Mouse (Mus musculus) liver, embryonic 13.5 days (tissue): ENCODE measurements around the gene Srpr. TPM values are rescaled to one million over a fixed set of nuclear protein-coding genes. Genes with fewer than 3 reads are reported as not detected.

Experiments used
- ATAC-seq: fragments of 200-750 bp; cut with Nextera tagmentation; 2 replicates; pipeline ENCODE4 v1.8.0; 2017; ENCODE audit warnings: low read depth, mild to moderate bottlenecking, moderate number of reproducible peaks, moderate library complexity
- DNase-seq: peaks from one replicate; pipeline ENCODE4 v3.0.0; 2022
- H3K27ac ChIP-seq: fragments of 300-500 bp; sonication (generic); 2 replicates; pipeline ENCODE4 v1.5.1; 2015; ENCODE audit warnings: moderate library complexity, mild to moderate bottlenecking, inconsistent platforms
- H3K27me3 ChIP-seq: fragments of 300-500 bp; sonication (generic); 2 replicates; pipeline ENCODE4 v1.6.1; 2015; ENCODE audit warnings: mild to moderate bottlenecking, inconsistent platforms
- H3K36me3 ChIP-seq: fragments of 300-500 bp; sonication (generic); 2 replicates; pipeline ENCODE4 v1.6.1; 2015; ENCODE audit warnings: mild to moderate bottlenecking, inconsistent platforms
- H3K4me1 ChIP-seq: fragments of 300-500 bp; sonication (generic); replicated peaks from 2 replicates; pipeline ENCODE4 v1.6.1; 2015; ENCODE audit warnings: inconsistent platforms
- H3K4me2 ChIP-seq: fragments of 300-500 bp; sonication (generic); 2 replicates; pipeline ENCODE4 v1.6.1; 2015; ENCODE audit warnings: inconsistent platforms, mild to moderate bottlenecking, moderate library complexity
- H3K4me3 ChIP-seq: fragments of 300-500 bp; sonication (generic); replicated peaks from 2 replicates; pipeline ENCODE4 v1.5.1; 2015; ENCODE audit warnings: mild to moderate bottlenecking, inconsistent platforms
- H3K9ac ChIP-seq: fragments of 300-500 bp; sonication (generic); 2 replicates; pipeline ENCODE4 v1.6.1; 2015; ENCODE audit warnings: mild to moderate bottlenecking, inconsistent platforms
- H3K9me3 ChIP-seq: fragments of 300-500 bp; sonication (generic); replicated peaks from 2 replicates; pipeline ENCODE4 v1.6.1; 2016; ENCODE audit warnings: inconsistent platforms
- WGBS: fragments of 180-500 bp; shearing (Covaris S2); methylation state at CpG from one replicate; pipeline ENCODE4 v1.1.7; 2015; ENCODE audit not compliant: insufficient replicate concordance; 5-methylcytosine and 5-hydroxymethylcytosine counted together
- polyA plus RNA-seq: library from polyadenylated mRNA; unstranded; fragments of >200 nt; fragmentation: Nextera tagmentation; extraction: Ambion mirVana; gene quantifications from 2 replicates; pipeline ENCODE4 v1.2.1, GENCODE M21; 2015

Srpr gene
- polyA plus RNA-seq, 1 experiment from 2014 or later = 61.6 TPM

DNA sequence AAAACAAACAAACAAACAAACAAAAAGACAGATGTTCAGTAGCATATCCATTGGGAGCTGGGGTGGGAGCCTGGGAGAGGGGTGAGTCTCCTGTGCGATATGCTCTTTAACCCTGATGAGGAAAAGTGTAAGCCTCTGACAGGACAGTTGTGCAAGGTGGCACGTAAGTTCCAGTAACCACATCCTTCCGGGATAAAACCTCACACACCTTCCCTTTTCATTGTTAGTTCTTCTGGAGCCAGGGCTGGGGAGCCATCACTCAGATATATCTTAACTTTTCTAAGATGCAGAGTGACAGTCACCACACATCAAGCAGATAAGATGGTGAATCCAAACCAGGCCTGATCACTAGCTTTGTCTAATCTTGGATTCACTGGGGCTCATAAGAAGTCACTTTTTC, 5.9 kb upstream of the Srpr start:
- H3K9ac ChIP-seq = no peak overlapping the region

GRCm38 (mm10) chr9:35197625-35198024, 2.4 kb upstream of the Srpr start:
- Histone ChIP-seq H3K4me2 (no peak overlapping the region), H3K27ac (no peak overlapping the region), H3K36me3 (no peaks in the 10 kb centered on the region), H3K9me3 (no peaks in the 10 kb centered on the region), H3K27me3 (no peaks in the 10 kb centered on the region), H3K4me3 (no peak overlapping the region), H3K9ac (no peak overlapping the region), H3K4me1 (peaks cover 36% of the 10 kb centered on the region)
- no peak for DNase-seq
- ATAC-seq = no peak
- WGBS = 81% methylated on average over 3 of the region's 3 CpGs

More for the DNA sequence above, 5.9 kb upstream of the Srpr start:
- Histone ChIP-seq H3K4me2 (no peak overlapping the region), H3K27me3 (no peaks in the 10 kb centered on the region), H3K4me1 (peaks cover 8% of the 10 kb centered on the region), H3K36me3 (peaks cover 15% of the 10 kb centered on the region), H3K27ac (no peak overlapping the region), H3K4me3 (no peak overlapping the region), H3K9me3 (no peaks in the 10 kb centered on the region)
- DNase-seq (no peak), ATAC-seq (no peak)
- whole genome bisulfite sequencing = 61% methylated on average over 3 of the region's 3 CpGs

GRCm38 (mm10) chr9:35198351-35198750, 1.6 kb upstream of the Srpr start:
- Histone ChIP-seq H3K36me3 (no peaks in the 10 kb centered on the region), H3K9ac (0 out of 2 replicates have a peak overlapping the region, but pooled peaks have one; percentile 84), H3K9me3 (no peaks in the 10 kb centered on the region), H3K27ac (0 out of 2 replicates have a peak overlapping the region, but pooled peaks have one; percentile 11), H3K4me2 (peak overlapping the region; percentile 88), H3K27me3 (no peaks in the 10 kb centered on the region), H3K4me1 (peaks cover 43% of the 10 kb centered on the region), H3K4me3 (no peak overlapping the region)
- ATAC-seq (no peak), DNase-seq (no peak)
- WGBS = 79% methylated on average over 10 of the region's 10 CpGs

DNA sequence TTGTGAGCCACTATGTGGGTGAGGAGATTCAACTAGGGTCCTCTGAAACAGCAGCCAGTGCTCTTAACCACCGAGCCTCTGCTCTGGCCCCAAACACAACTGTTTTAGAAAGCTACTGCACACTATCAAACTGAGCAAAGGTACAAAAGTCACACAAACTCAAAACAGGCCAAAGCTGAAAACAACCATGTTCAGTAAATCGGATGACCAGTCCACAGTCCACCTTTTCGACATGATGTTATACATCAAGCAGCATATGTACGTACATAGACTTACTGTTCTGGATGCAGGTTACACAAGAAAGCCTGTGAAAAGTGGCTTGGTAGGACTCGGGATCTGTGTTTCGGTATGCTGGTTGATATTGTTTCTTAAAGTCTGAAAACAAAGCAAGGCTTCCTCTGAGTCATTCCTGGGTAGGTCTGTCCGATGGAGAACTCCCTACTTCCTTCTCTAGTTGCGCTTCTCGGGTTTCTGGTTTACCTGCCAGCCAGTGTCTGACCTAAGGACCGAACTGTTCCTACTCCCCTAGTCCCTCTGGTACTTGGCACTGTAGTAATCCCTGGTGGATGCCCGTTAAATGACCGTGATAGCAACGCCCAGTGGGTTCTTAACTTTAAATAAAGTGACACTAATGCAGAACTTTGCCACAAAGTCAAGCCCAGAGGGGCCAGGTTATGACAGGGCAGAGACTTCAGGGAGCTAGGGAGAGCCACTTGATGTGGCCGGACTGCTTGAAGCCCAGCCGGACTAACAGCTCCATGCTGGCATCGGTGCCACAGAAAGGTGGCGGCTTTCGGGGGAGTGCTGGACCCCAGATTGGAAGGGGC, 817 bp upstream of the Srpr start:
- H3K4me1 ChIP-seq = peaks cover 50% of the 10 kb centered on the region
- WGBS = 21% methylated on average over 18 of the region's 18 CpGs
- peak overlapping the region; percentile 74 for H3K4me3 ChIP-seq
- DNase-seq (no peak), ATAC-seq (no peak; the same call in 1 of the 2 replicates)
- no peaks in the 10 kb centered on the region for H3K9me3 ChIP-seq
- H3K9ac ChIP-seq = peak overlapping the region; percentile 84
- no peaks in the 10 kb centered on the region for H3K27me3 ChIP-seq
- H3K4me2 ChIP-seq = peak overlapping the region; percentile 88
- peak overlapping the region; percentile 68 for H3K27ac ChIP-seq
- H3K36me3 ChIP-seq = peaks cover 1% of the 10 kb centered on the region

DNA sequence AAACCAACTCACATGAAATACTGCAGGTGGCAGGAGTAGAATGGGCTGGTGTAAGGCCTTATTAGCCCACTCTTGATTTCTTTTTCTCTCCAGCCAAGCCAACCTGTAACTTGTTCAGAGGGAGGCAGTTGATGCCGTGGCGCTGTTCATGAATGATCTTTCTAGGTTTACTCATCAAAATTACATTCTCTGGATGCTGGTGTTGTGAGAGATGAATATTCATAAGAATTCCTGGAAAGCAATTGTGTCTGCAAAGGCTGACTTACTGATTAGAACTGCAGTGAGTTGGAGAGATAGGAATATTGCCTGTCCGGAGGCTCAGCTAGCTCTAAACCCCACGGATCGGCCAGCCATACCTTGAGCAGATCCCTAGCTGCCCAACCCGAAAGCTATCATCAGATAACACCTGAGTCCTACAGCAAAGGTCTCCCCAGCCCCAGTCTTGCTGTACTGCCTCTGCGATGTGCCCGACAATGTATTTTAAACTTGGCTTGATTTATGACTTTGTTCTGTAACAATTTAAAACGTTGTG, 620 bp downstream of the Srpr start:
- H3K27ac ChIP-seq = peak overlapping the region; percentile 68
- H3K9ac ChIP-seq = peak overlapping the region; percentile 84
- H3K4me2 ChIP-seq = peak overlapping the region; percentile 88
- 15% methylated on average over 9 of the region's 9 CpGs for WGBS
- peak; percentile 74 for ATAC-seq
- peak overlapping the region; percentile 74 for H3K4me3 ChIP-seq
- H3K36me3 ChIP-seq = peaks cover 15% of the 10 kb centered on the region
- H3K9me3 ChIP-seq = no peaks in the 10 kb centered on the region
- no peaks in the 10 kb centered on the region for H3K27me3 ChIP-seq
- peaks cover 54% of the 10 kb centered on the region for H3K4me1 ChIP-seq
- peak; percentile 59 for DNase-seq

DNA sequence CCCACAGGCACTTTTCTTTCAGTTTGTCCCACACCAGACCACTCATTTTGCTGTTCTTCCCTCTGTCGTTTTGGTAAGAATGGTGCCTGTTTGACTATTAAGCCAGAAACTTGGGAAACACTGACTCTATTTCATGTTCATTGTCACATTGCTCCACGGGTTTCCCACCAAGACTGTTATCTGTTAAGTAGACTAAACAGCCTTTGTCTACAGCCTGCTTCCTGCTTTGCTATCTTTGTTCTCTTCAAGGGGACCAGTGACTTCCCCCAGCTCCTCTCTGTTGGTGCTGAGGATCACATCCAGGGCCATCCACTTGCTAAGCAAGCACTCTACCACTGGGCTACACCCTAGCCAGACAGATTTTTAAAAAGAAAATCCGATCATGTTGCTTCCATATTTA, 3.6 kb downstream of the Srpr start:
- Histone ChIP-seq H3K27ac (0 out of 2 replicates have a peak overlapping the region, but pooled peaks have one; percentile 4), H3K36me3 (peaks cover 45% of the 10 kb centered on the region), H3K9ac (no peak overlapping the region), H3K4me2 (no peak overlapping the region), H3K4me1 (peaks cover 50% of the 10 kb centered on the region), H3K9me3 (no peaks in the 10 kb centered on the region), H3K4me3 (no peak overlapping the region), H3K27me3 (no peaks in the 10 kb centered on the region)
- WGBS = 27% methylated on average over 3 of the region's 3 CpGs
- no peak for DNase-seq
- no peak for ATAC-seq

- H3K36me3 ChIP-seq = peaks cover 53% of the 10 kb centered on the region
- DNase-seq = no peak
- H3K4me3 ChIP-seq = no peak overlapping the region
- no peaks in the 10 kb centered on the region for H3K9me3 ChIP-seq
- no peak overlapping the region for H3K4me2 ChIP-seq
- 79% methylated on average over 2 of the region's 2 CpGs for WGBS
- H3K27ac ChIP-seq = no peak overlapping the region
- H3K9ac ChIP-seq = no peak overlapping the region
- ATAC-seq = no peak
- no peaks in the 10 kb centered on the region for H3K27me3 ChIP-seq
- H3K4me1 ChIP-seq = peaks cover 47% of the 10 kb centered on the region
Measured at GRCm38 (mm10) chr9:35204421-35204820, 4.4 kb downstream of the Srpr start.

GRCm38 (mm10) chr9:35210542-35211474, 10.8 kb downstream of the Srpr start, which contains the start of gene Foxred1:
Foxred1 (minus strand) TSS chr9:35211055.
- ATAC-seq = peak; percentile 99

GRCm38 (mm10) chr9:35211573-35212511, 11.9 kb downstream of the Srpr start:
- 29% methylated on average over 26 of the region's 26 CpGs for WGBS
- Histone ChIP-seq H3K27ac (peak overlapping the region; percentile 75), H3K9me3 (no peaks in the 10 kb centered on the region), H3K36me3 (peaks cover 73% of the 10 kb centered on the region), H3K4me3 (peak overlapping the region; percentile 89), H3K9ac (peak overlapping the region; percentile 86), H3K4me1 (peaks cover 25% of the 10 kb centered on the region), H3K4me2 (peak overlapping the region; percentile 80), H3K27me3 (no peaks in the 10 kb centered on the region)
- DNase-seq (no peak), ATAC-seq (no peak)

More at GRCm38 (mm10) chr9:35210542-35211474, 10.8 kb downstream of the Srpr start, which contains the start of gene Foxred1:
- no peaks in the 10 kb centered on the region for H3K27me3 ChIP-seq
- under 1% methylated on average over 72 of the region's 72 CpGs for WGBS
- H3K9me3 ChIP-seq = no peaks in the 10 kb centered on the region
- peak; percentile 99 for DNase-seq
- peaks cover 74% of the 10 kb centered on the region for H3K36me3 ChIP-seq
- peak within 1 kb of the TSS; percentile 89 for H3K4me3 ChIP-seq
- H3K4me2 ChIP-seq = peak within 1 kb of the TSS; percentile 95
- H3K27ac ChIP-seq = peak within 1 kb of the TSS; percentile 84
- H3K9ac ChIP-seq = peak within 1 kb of the TSS; percentile 90
- peaks cover 25% of the 10 kb centered on the region for H3K4me1 ChIP-seq

GRCm38 (mm10) chr9:35217963-35218362, 18.0 kb downstream of the Srpr start:
- no peak overlapping the region for H3K4me3 ChIP-seq

More at GRCm38 (mm10) chr9:35217963-35218362, 18.0 kb downstream of the Srpr start:
- ATAC-seq = no peak
- Histone ChIP-seq H3K4me1 (no peaks in the 10 kb centered on the region), H3K36me3 (peaks cover 70% of the 10 kb centered on the region), H3K27me3 (no peaks in the 10 kb centered on the region), H3K9me3 (no peaks in the 10 kb centered on the region), H3K9ac (no peak overlapping the region), H3K4me2 (no peak overlapping the region), H3K27ac (no peak overlapping the region)
- DNase-seq = no peak
- 64% methylated on average over 1 of the region's 1 CpGs for WGBS
